Mouse (Mus musculus): ENCODE data around the gene Atad2b. TPM values are rescaled to one million over a fixed set of nuclear protein-coding genes. Genes with fewer than 3 reads are reported as not detected.

The Atad2b gene
- polyA plus RNA-seq (2017; shearing (Covaris generic)) = 10 to 100 TPM; 46.1 to 58.1 TPM

GRCm38 (mm10) chr12:4916994-4917804 is at the start of gene Atad2b:
TSS of gene Atad2b (plus strand) at chr12:4917353.

GRCm38 (mm10) chr12:4874161-4874927 is 42.8 kb upstream of the Atad2b start, which contains the start of gene Mfsd2b:
TSS of gene Mfsd2b (minus strand) at chr12:4874359.

GRCm38 (mm10) chr12:4906951-4907906 is 9.9 kb upstream of the Atad2b start, which contains the start of gene Ubxn2a:
TSS of gene Ubxn2a (minus strand) at chr12:4907705.

Other genes starting within 250 kb of the Atad2b start
- gene Fam228a, start 178.9 kb upstream of the Atad2b start, polyA plus RNA-seq (2017; shearing (Covaris generic)) = under 1 TPM; 0.25 to 0.94 TPM
- gene Pfn4, start 148.3 kb upstream of the Atad2b start, polyA plus RNA-seq (2017; shearing (Covaris generic)) = under 1 TPM in 1 of 2 experiments, not detected in 1; 0.25 TPM
- 1 to 10 TPM in 1 of 2 experiments, under 1 TPM in 1; 0.43 to 1.0 TPM for gene Fam228b, start 148.1 kb upstream of the Atad2b start, polyA plus RNA-seq (2017; shearing (Covaris generic))
- gene Sf3b6, start 99.8 kb upstream of the Atad2b start, polyA plus RNA-seq (2017; shearing (Covaris generic)) = 100 to 1,000 TPM; 373 to 386 TPM
- gene Fkbp1b, start 75.8 kb upstream of the Atad2b start, polyA plus RNA-seq (2017; shearing (Covaris generic)) = not detected
- 10 to 100 TPM in 1 of 2 experiments, 1 to 10 TPM in 1; 7.4 to 19.2 TPM for gene Wdcp, start 74.0 kb upstream of the Atad2b start, polyA plus RNA-seq (2017; shearing (Covaris generic))
- 1 to 10 TPM in 1 of 2 experiments, under 1 TPM in 1; 0.60 to 1.3 TPM for gene Mfsd2b, start 43.0 kb upstream of the Atad2b start, polyA plus RNA-seq (2017; shearing (Covaris generic))
- 10 to 100 TPM; 34.2 to 39.2 TPM for gene Ubxn2a, start 9.6 kb upstream of the Atad2b start, polyA plus RNA-seq (2017; shearing (Covaris generic))